Mouse (Mus musculus) lung, embryonic 14.5 days (tissue): ENCODE measurements at regions not wholly inside any gene's neighbourhood (a gene's known extent, or its start where the extent isn't known, plus 50 kb on each side); places are given as distances from the start of the nearest gene placed in this dataset.

Source experiments
- ATAC-seq: fragments of 200-750 bp; cut with Nextera tagmentation; 2 replicates; pipeline ENCODE4 v1.8.0; 2017; ENCODE audit warnings: mild to moderate bottlenecking, moderate TSS enrichment, moderate library complexity; ENCODE audit not compliant: insufficient read depth
- DNase-seq: peaks from one replicate; pipeline ENCODE4 v3.0.0-alpha.2; 2015
- H3K27ac ChIP-seq: fragments of 300-500 bp; sonication (generic); 2 replicates; pipeline ENCODE4 v1.5.1; 2014; ENCODE audit warnings: low read depth, mild to moderate bottlenecking, moderate library complexity
- H3K27me3 ChIP-seq: fragments of 300-500 bp; sonication (generic); 2 replicates; pipeline ENCODE4 v1.6.1; 2014; ENCODE audit warnings: low read length, control low read depth; ENCODE audit not compliant: insufficient read depth
- H3K36me3 ChIP-seq: fragments of 300-500 bp; sonication (generic); 2 replicates; pipeline ENCODE4 v1.6.1; 2014; ENCODE audit warnings: control low read depth; ENCODE audit not compliant: insufficient read depth
- H3K4me1 ChIP-seq: fragments of 300-500 bp; sonication (generic); 2 replicates; pipeline ENCODE4 v1.6.1; 2014; ENCODE audit warnings: antibody characterized with exemption, control low read depth; ENCODE audit not compliant: insufficient read depth
- H3K4me2 ChIP-seq: fragments of 300-500 bp; sonication (generic); 2 replicates; pipeline ENCODE4 v1.6.1; 2014; ENCODE audit warnings: mild to moderate bottlenecking
- H3K4me3 ChIP-seq: fragments of 300-500 bp; sonication (generic); 2 replicates; pipeline ENCODE4 v1.5.1; 2014; ENCODE audit warnings: low read depth, low read length
- H3K9ac ChIP-seq: fragments of 300-500 bp; sonication (generic); 2 replicates; pipeline ENCODE4 v1.6.1; 2014
- H3K9me3 ChIP-seq: fragments of 300-500 bp; sonication (generic); 2 replicates; pipeline ENCODE4 v1.6.1; 2016; ENCODE audit warnings: low read depth, low read length, control low read depth
- CTCF ChIP-seq: IDR thresholded peaks from 2 replicates; pipeline ENCODE4 v1.5.1; 2016; ENCODE audit warnings: antibody characterized with exemption, low read depth
- WGBS: fragments of 180-500 bp; shearing (Covaris S2); extraction: QIAGEN DNeasy Blood & Tissue Kit; methylation state at CpG from one replicate; pipeline ENCODE4 v1.1.7; 2014; 5-methylcytosine and 5-hydroxymethylcytosine counted together

DNA sequence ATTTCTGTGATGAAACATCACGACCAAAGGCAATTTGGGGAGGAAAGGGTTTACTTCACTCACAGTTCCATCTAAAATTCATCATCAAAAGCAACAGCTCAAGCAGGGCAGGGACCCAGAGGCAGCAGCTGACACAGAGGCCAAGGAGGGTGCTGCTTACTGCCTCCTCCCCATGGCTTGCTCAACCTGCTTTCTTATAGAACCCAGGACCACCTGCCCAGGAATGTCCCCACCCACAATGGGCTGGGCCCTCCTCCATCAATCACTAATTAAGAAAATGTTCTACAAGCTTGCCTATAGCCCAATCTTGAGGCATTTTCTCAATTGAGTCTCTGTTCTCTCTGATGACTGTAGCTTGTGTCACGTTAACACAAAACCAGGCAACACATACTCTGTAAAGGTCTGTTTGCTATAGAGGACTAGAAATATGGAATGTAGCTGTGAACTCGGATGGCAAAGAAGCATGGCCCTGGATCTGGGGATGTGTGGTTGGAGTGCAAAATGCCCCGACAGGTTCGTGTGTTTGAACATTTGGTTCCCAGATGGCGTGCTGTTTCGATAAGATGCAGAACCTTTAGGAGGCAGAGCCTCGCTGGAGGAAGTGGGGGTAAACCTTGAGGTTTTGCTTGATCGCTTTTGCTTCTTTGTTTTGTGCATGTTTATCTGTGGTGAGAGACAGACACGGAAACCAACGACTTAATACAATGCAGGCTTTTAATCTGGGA is 74.3 kb downstream of the Il9r start:
- Histone ChIP-seq H3K36me3 (no peaks in the 10 kb centered on the region), H3K9me3 (no peaks in the 10 kb centered on the region), H3K27me3 (no peaks in the 10 kb centered on the region), H3K27ac (no peak overlapping the region), H3K4me1 (no peaks in the 10 kb centered on the region), H3K9ac (no peak overlapping the region), H3K4me3 (no peak overlapping the region), H3K4me2 (no peak overlapping the region)
- TF ChIP-seq CTCF: no peak
- DNase-seq (no peak), ATAC-seq (no peak)
- WGBS: 54% methylated on average over 11 of the region's 11 CpGs

DNA sequence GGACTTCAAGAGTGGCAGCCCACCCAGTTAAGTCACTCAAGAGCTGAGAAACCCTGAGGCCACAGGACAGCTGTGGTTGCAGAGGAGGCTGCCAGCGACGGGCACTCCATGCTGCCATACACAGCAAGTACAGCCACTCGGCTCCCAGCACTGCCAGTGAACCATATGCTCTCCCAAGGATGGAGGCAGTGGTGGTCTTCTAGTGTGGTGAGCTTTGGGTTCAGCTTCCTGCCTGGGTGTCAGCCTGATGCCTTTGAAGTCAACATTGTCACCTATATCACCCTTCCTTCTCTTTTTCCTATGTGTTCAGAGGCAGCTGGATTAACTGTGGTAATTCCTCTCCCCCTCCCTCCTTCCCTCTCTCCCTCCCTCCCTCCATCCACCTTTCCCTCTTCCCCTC is 79.5 kb downstream of the Il9r start:
- Histone ChIP-seq H3K9ac (no peak overlapping the region), H3K27ac (no peak overlapping the region), H3K27me3 (no peaks in the 10 kb centered on the region), H3K9me3 (no peaks in the 10 kb centered on the region), H3K36me3 (no peaks in the 10 kb centered on the region), H3K4me1 (no peaks in the 10 kb centered on the region), H3K4me2 (no peak overlapping the region), H3K4me3 (no peak overlapping the region)
- ATAC-seq: no peak
- DNase-seq: no peak
- no peak for TF ChIP-seq CTCF
- 80% methylated on average over 3 of the region's 3 CpGs for WGBS

DNA sequence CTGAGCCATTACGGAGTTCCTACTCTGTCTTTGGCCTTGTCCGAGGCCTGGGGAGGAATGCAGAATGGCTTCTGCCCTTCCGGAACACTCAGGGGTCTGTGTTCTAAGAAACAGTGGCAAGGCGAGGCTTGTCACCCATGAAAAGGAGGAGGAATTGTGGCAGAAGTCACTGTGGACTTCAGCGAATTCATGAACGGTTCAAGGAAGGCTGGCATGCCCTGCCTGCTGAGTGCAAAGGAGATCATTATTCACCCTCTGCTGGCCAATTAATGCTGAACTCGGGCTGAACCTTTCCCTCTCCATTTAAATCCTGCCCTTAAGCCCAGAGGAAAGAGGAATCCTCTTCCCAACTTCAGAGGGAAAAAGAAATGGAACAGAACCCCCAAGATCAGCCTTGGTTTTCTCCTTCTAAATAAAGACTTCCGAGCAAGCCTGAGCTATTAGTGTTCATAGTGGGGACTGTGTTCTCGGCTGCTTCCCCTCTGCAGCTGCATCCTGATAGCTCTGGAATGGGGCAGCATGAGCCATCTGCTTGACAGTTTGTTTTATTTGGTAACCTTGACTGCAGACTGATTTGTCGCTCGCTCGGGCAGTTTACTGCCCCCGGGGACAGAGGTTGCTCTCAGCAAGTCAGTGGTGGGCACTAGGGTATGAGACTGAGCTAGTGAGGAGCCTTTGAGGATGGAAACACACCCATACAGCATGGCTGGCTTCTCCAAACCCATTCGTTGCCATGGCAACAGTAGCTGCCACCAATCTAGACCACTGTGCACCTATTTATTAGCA is 81.0 kb downstream of the Il9r start:
- no peaks in the 10 kb centered on the region for H3K9me3 ChIP-seq
- H3K4me2 ChIP-seq: no peak overlapping the region
- 38% methylated on average over 14 of the region's 14 CpGs for WGBS
- no peak for TF ChIP-seq CTCF
- H3K27me3 ChIP-seq: no peaks in the 10 kb centered on the region
- no peak overlapping the region for H3K4me3 ChIP-seq
- no peak overlapping the region for H3K27ac ChIP-seq
- DNase-seq: no peak
- 0 out of 2 replicates have a peak, but pooled peaks have one; percentile 54 for ATAC-seq
- H3K36me3 ChIP-seq: no peaks in the 10 kb centered on the region
- no peaks in the 10 kb centered on the region for H3K4me1 ChIP-seq
- H3K9ac ChIP-seq: no peak overlapping the region

DNA sequence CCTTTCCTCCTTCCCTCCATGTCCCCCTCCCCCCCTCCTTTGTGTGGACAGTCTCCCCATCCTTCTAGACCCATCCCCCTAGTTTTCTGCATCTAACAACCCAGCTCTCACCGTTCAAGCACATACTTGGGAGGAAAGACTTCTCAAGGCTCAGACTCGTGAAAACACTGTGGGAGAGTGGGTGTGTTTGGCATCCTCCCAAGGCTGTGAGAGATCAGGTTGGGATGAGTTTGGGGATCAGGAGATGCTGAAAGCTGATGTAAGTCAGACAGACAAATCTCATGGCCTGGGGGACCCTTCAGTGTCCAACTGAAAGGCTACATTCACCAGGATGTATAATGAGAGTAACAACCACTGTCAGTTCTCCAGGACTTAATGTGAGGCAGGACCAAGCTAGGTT is 82.1 kb downstream of the Il9r start:
- DNase-seq: no peak
- no peak for TF ChIP-seq CTCF
- Histone ChIP-seq H3K4me2 (no peak overlapping the region), H3K27me3 (no peaks in the 10 kb centered on the region), H3K27ac (no peak overlapping the region), H3K9ac (no peak overlapping the region), H3K4me1 (no peaks in the 10 kb centered on the region), H3K4me3 (no peak overlapping the region), H3K9me3 (no peaks in the 10 kb centered on the region), H3K36me3 (no peaks in the 10 kb centered on the region)
- ATAC-seq: no peak
- WGBS: 35% methylated on average over 2 of the region's 2 CpGs

DNA sequence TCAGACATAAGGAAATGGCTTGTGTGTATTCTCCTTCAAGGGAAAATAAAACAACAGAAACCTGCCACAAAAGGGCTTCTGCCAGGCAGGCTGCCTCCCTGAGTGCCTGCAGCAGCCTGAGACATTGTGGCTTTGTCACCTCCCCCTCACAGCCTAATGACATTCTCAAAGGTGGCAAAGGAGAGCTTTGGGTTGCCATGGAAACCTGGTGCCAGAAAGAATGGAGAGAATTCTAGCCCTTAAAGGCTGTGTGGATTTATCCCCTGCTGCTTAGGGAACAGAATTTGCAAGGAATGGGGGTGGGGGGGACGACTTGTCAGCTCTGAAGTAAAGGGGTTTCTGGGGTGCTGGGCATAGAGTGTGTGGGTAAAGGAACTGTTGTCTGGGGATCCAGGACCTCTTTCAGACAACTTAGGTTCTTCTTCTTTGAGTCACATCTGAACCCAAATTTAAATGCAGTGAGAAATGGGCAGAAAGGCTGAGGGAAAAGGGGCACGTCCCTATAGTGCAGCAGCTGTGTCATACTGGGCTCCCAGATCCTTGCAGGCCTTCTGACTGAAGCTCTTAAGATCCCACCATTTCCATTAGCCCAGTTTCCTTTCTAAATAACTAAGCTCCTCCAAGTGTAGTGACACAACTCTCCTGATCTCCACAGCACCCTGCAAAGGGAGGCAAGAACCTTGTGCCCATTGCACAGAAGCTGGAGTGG is 86.8 kb downstream of the Il9r start:
- WGBS: 31% methylated on average over 2 of the region's 2 CpGs
- H3K4me2 ChIP-seq: no peak overlapping the region
- H3K4me3 ChIP-seq: no peak overlapping the region
- peak; percentile 72 for DNase-seq
- H3K9ac ChIP-seq: no peak overlapping the region
- H3K36me3 ChIP-seq: no peaks in the 10 kb centered on the region
- no peak for TF ChIP-seq CTCF
- H3K27ac ChIP-seq: no peak overlapping the region
- no peaks in the 10 kb centered on the region for H3K27me3 ChIP-seq
- ATAC-seq: peak; percentile 71; the same call in 1 of the 2 replicates
- no peaks in the 10 kb centered on the region for H3K4me1 ChIP-seq
- H3K9me3 ChIP-seq: no peaks in the 10 kb centered on the region

DNA sequence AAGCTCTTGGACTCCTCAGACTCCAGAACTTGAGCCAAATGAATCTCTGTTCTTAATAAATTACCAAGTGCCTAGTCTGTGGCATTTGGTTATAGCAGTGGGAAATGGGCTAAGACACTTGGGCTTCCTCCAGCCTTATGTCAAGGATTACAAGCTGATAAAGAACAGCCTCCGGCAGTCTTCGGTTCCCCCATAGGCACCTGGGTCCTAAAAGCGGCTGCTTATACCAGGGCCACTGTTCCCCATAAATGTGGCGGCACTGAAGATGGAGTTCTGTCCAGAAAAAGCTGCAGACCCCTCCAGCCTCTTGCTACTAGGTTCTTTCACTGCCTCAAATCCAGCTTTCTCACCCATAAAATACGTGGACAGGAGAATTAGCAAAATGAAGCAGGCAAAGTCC is 87.6 kb downstream of the Il9r start:
- Histone ChIP-seq H3K36me3 (no peaks in the 10 kb centered on the region), H3K4me1 (no peaks in the 10 kb centered on the region), H3K4me3 (no peak overlapping the region), H3K27ac (no peak overlapping the region), H3K27me3 (no peaks in the 10 kb centered on the region), H3K9ac (no peak overlapping the region), H3K4me2 (no peak overlapping the region), H3K9me3 (no peaks in the 10 kb centered on the region)
- WGBS: 44% methylated on average over 5 of the region's 5 CpGs
- TF ChIP-seq CTCF: no peak
- ATAC-seq (no peak), DNase-seq (no peak)

DNA sequence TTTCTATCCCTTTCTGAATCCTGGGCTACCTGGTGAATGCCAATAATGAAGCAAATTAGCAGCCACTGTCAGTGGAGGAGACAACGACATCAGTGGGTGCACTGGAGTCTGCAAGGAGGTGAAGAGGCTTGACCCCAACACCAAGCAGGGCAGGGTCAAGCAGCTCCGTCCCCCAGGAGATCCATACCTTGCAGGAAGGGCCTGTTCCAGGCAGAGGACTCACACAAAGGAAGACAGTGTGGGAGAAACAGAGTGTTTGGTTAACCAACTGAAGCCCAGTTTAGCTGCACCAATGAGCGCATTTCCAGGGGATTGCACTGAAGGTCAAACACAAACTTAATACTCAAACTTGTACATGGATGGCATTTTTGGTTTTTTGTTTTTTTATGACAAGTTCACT is 88.2 kb downstream of the Il9r start:
- no peak for ATAC-seq
- Histone ChIP-seq H3K4me1 (no peaks in the 10 kb centered on the region), H3K36me3 (no peaks in the 10 kb centered on the region), H3K27ac (no peak overlapping the region), H3K4me2 (no peak overlapping the region), H3K27me3 (no peaks in the 10 kb centered on the region), H3K9ac (no peak overlapping the region), H3K9me3 (no peaks in the 10 kb centered on the region), H3K4me3 (no peak overlapping the region)
- WGBS: 53% methylated on average over 3 of the region's 3 CpGs
- no peak for TF ChIP-seq CTCF
- no peak for DNase-seq
